Mouse (Mus musculus): ENCODE results near the gene Mmachc.
A peak's percentile ranks its signal among the peaks of the same experiment; 100 is the strongest.

Gene Mmachc

DNA sequence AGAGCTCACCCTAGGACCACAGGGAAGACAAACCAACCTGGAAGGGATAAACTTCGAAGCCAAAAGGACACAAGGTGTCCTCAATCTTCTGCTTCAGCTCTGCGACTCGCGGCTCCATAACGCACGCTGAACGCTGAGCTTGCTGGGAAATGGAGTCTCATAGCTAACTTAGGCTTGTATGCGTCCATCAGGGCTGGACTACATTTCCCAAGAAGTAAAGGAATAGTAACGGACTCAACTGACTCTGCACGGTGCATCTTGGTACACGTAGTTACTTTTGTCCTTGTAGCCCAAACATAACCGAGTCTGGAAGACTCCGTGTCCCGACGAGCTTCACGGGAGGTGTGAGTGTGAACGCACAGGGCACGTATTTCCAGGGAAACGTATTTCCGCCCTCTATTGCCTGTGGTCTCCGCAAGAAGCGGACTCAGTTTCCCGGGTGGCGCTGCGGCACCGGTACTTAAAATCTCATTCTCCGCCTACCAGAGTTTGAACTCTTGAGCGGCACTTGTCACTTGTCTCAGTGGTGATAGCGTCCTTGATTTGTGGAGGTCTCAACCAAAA lies at the start of gene Mmachc, which contains the start of gene Ccdc163:
TSS of gene Mmachc (minus strand) at position 206 of the 564 bp plus-strand sequence.
TSS of gene Ccdc163 (plus strand) at position 309 of the 564 bp plus-strand sequence.
- no peaks in the 10 kb centered on the region for H3K27me3 ChIP-seq (ENCODE audit: control insufficient read depth, insufficient read depth, low read length, poor library complexity, severe bottlenecking)
- 0 out of 2 replicates have a peak, but pooled peaks cover 3% of the 10 kb centered on the region for H3K36me3 ChIP-seq (ENCODE audit: control insufficient read depth, insufficient read depth, low read length, poor library complexity, severe bottlenecking)
- DNase-seq (ENCODE audit: low read depth, low spot score): peak; percentile 93

DNA sequence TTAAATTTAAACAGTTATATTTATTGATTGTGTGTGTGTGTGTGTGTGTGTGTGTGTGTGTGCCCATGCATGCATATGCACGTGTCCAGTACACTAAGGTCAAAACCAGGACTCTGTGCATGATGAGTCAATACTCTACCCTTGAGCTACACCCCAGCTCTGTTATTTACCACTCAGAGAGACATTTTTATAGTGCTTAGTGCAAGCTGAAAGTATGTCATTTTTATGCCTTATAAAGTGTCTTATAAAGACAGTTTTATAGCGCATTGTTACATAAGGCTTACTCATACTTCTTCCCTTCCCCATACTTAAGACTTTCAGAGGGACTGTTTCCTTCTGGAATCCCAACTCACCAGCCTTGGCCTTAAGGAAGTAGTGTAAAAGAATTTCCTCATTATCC lies 41.5 kb upstream of the Mmachc start:
- no peak for DNase-seq (ENCODE audit: low read depth, low spot score)
- Histone ChIP-seq H3K27me3 (ENCODE audit: control insufficient read depth, insufficient read depth, low read length, poor library complexity, severe bottlenecking) (no peaks in the 10 kb centered on the region), H3K36me3 (ENCODE audit: control insufficient read depth, insufficient read depth, low read length, poor library complexity, severe bottlenecking) (no peaks in the 10 kb centered on the region)

DNA sequence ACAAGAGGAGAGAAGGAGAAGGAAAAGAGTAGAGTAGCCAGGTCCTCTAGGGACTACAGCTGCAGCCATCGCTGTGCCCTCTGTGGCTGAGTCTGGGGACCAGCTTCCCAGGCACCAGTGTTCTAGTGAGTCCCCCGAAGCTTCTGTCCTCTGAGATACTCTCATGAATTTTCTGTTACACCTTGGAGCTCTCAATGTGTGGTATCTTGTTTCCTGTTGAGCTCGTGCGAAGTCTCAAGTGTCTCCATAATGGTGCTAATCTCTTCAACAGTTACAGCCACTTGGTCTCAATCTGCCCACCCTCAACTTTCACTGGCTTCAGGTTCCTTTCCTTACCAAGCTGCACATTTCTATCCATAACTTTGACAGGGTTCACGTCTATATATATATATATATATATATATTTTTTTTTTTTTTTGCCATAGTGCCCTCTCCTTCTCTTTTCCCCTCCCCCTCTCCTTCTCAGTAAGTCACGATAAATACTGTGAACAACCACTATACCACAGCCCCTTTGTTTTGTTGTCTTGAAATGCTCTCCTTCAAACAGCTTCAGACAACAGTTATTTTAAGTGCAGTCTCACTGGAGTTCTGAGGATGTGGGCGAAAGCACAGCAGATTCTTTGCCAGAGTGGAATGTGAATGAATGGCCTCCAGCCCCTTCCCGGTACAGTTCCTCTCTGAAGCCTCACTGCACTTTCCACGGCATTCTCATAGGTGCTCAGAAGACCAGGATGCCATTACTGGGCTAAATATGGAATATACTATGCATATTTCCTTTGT lies 31.0 kb upstream of the Mmachc start:
- Histone ChIP-seq H3K36me3 (ENCODE audit: control insufficient read depth, insufficient read depth, low read length, poor library complexity, severe bottlenecking) (peaks cover 1% of the 10 kb centered on the region; the same call in 1 of the 2 replicates), H3K27me3 (ENCODE audit: control insufficient read depth, insufficient read depth, low read length, poor library complexity, severe bottlenecking) (no peaks in the 10 kb centered on the region)
- DNase-seq (ENCODE audit: low read depth, low spot score): no peak

DNA sequence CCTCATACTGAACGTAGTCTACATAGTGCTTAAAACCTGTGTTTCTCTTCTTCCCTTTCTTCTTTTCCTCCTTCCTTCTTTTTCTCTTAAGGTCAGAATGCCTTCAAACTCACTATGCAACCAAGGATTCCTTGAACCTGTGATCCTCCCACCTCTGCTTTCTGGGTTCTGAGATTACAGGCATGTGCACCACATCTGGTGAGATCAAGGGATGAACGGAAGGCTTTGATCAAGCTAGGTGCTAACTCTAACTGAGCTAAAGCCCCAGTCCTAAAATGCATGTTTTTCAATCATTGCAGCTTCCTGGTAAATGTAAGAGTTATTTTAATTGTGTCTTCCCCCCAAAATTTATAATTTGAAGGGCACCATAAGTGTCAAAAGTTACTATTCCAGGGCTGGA lies 26.8 kb upstream of the Mmachc start:
- DNase-seq (ENCODE audit: low read depth, low spot score): no peak
- Histone ChIP-seq H3K27me3 (ENCODE audit: control insufficient read depth, insufficient read depth, low read length, poor library complexity, severe bottlenecking) (no peaks in the 10 kb centered on the region), H3K36me3 (ENCODE audit: control insufficient read depth, insufficient read depth, low read length, poor library complexity, severe bottlenecking) (no peaks in the 10 kb centered on the region)

DNA sequence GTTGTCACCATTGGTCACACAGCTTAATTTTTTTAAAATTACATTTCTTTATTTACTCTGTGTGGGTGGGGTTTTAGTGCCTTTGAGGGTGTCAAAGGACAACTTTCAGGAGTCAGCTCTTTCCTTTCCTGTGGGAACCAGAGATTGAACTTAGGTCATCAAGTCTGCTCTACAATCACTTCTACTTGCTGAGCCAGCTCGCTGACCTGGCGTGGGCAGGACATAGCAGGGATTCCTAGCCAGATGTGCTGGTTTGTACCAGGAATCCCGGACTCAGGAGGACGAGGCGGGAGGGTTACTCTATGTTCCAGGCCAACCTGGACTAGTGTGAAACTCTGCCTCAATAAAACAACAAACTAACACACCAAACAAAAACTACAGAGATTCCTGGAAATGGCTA lies 24.1 kb upstream of the Mmachc start:
- Histone ChIP-seq H3K27me3 (ENCODE audit: control insufficient read depth, insufficient read depth, low read length, poor library complexity, severe bottlenecking) (no peaks in the 10 kb centered on the region), H3K36me3 (ENCODE audit: control insufficient read depth, insufficient read depth, low read length, poor library complexity, severe bottlenecking) (no peaks in the 10 kb centered on the region)
- no peak for DNase-seq (ENCODE audit: low read depth, low spot score)

DNA sequence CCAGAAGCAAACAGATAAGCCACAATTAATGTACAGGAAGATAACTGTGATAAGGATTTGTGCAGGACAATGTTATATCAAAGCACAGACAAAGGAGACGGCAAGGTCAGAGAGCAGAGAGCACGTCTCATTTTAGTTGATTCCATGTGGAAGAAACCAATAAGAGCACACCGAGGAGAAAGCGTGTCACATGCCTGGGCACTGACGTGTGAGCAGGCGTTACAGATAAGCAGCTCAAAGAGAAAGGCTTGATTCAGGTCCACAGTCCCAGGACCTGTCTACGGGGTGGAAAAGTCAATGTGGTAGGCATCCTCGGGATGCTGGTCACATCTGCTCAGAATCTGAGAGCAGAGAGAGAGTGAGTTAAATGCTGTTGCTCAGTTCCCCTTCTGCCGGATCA lies 22.9 kb upstream of the Mmachc start:
- H3K27me3 ChIP-seq (ENCODE audit: control insufficient read depth, insufficient read depth, low read length, poor library complexity, severe bottlenecking): no peaks in the 10 kb centered on the region
- H3K36me3 ChIP-seq (ENCODE audit: control insufficient read depth, insufficient read depth, low read length, poor library complexity, severe bottlenecking): no peaks in the 10 kb centered on the region
- DNase-seq (ENCODE audit: low read depth, low spot score): no peak

DNA sequence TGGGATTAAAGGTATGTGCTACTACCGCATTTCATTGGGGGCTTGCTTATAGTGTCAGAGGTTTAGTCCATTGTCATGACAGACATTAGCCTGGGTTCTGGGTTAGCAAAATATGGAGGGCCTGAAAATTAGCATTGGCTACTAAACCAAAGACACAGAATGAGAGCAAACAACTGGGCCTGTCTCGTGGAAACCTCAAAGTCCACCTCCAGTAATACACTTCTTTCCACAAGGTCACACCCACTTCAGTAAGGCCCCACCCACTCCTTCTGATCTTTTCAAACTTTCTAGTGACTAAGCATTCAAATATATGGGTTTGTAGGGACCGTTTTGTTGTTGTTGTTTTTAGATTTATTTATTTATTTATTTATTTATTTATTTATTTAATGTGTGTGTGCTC lies 21.3 kb upstream of the Mmachc start:
- H3K36me3 ChIP-seq (ENCODE audit: control insufficient read depth, insufficient read depth, low read length, poor library complexity, severe bottlenecking): no peaks in the 10 kb centered on the region
- DNase-seq (ENCODE audit: low read depth, low spot score): no peak
- H3K27me3 ChIP-seq (ENCODE audit: control insufficient read depth, insufficient read depth, low read length, poor library complexity, severe bottlenecking): no peaks in the 10 kb centered on the region

DNA sequence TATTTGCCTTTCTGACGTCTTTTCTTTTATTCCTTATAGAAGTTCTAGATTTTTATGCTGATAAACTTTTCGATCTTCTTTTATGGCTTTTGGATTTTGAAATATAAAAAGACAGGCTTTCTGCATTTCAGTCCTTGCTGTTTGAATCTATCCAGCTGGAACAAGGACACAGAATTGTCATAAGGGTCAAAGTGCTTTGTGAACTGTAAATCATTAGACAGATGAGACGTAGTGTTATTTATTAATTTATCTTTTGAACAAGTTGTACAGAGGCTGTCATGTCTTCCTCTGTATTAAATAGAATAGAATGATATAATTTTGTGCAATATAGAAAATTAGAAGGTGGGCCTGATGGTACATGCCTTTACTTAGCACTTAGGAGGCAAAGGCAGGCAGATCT lies 19.2 kb upstream of the Mmachc start:
- H3K36me3 ChIP-seq (ENCODE audit: control insufficient read depth, insufficient read depth, low read length, poor library complexity, severe bottlenecking): no peaks in the 10 kb centered on the region
- H3K27me3 ChIP-seq (ENCODE audit: control insufficient read depth, insufficient read depth, low read length, poor library complexity, severe bottlenecking): no peaks in the 10 kb centered on the region
- no peak for DNase-seq (ENCODE audit: low read depth, low spot score)

DNA sequence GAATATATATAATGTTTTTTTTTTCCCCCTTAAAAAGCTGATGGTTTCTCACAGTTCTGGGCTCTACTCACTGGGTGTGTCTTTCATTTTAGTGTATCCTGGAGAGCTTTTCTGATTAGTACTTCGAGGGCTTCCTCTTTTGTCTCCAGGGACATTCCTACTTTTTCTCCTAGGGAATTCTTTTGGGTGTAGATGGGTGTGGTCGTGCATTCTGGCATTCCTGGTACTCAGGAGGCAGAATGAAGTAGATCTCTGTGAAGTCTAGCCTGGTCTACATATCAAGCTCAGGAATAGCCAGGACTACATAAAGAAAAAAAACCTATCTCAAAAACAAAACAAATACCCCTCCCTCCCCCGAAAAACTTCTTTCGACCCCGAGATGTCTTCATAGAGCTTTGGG lies 17.2 kb upstream of the Mmachc start:
- no peaks in the 10 kb centered on the region for H3K27me3 ChIP-seq (ENCODE audit: control insufficient read depth, insufficient read depth, low read length, poor library complexity, severe bottlenecking)
- H3K36me3 ChIP-seq (ENCODE audit: control insufficient read depth, insufficient read depth, low read length, poor library complexity, severe bottlenecking): no peaks in the 10 kb centered on the region
- DNase-seq (ENCODE audit: low read depth, low spot score): no peak

DNA sequence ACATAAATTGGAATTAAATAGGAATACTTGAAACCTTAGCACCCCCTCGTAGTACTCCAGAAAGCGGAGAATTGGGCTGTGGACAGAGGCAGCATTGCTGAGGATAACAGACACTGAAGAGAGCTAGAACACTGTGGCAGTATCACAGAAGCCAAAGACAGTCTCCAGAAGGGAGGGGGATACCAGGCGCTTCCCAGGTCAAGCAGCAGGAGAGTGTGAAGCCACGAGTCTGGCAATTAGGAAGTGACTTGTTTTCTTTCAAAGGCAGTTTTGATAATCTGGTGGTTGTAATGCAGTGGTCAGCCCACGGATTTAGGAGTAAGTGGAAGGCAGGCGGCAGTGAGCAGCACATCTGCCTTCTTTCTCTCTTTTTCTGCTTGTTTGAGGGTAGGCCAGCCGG lies 14.0 kb upstream of the Mmachc start:
- DNase-seq (ENCODE audit: low read depth, low spot score): no peak
- Histone ChIP-seq H3K36me3 (ENCODE audit: control insufficient read depth, insufficient read depth, low read length, poor library complexity, severe bottlenecking) (no peaks in the 10 kb centered on the region), H3K27me3 (ENCODE audit: control insufficient read depth, insufficient read depth, low read length, poor library complexity, severe bottlenecking) (no peaks in the 10 kb centered on the region)

DNA sequence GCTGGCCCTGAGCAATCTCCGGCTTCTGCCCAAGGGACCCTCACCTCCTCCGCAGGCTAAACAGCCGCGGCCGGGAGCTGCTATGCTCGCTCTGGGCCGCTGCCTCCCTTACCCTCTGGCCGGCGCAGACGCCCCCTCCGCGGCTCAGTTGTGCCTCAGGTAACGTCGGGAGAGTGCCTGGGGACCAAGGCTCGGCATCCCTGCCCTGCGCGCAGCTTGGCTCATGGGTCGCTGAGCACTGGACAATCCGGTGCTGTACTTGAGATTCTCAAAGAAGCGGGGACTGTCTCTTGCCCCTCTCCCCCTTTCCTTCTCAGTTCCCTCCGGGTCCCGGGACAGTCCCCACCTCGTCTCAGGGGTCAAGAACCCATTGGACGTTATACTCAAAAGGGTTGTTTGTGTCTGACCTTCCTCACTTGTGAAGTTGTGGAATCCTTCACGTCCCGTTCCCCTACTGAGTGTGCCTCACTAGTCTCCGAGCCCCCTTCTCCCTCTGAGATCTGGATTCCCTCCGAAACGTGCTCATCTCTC lies 13.0 kb upstream of the Mmachc start:
- Histone ChIP-seq H3K27me3 (ENCODE audit: control insufficient read depth, insufficient read depth, low read length, poor library complexity, severe bottlenecking) (no peaks in the 10 kb centered on the region), H3K36me3 (ENCODE audit: control insufficient read depth, insufficient read depth, low read length, poor library complexity, severe bottlenecking) (no peaks in the 10 kb centered on the region)
- no peak for DNase-seq (ENCODE audit: low read depth, low spot score)

DNA sequence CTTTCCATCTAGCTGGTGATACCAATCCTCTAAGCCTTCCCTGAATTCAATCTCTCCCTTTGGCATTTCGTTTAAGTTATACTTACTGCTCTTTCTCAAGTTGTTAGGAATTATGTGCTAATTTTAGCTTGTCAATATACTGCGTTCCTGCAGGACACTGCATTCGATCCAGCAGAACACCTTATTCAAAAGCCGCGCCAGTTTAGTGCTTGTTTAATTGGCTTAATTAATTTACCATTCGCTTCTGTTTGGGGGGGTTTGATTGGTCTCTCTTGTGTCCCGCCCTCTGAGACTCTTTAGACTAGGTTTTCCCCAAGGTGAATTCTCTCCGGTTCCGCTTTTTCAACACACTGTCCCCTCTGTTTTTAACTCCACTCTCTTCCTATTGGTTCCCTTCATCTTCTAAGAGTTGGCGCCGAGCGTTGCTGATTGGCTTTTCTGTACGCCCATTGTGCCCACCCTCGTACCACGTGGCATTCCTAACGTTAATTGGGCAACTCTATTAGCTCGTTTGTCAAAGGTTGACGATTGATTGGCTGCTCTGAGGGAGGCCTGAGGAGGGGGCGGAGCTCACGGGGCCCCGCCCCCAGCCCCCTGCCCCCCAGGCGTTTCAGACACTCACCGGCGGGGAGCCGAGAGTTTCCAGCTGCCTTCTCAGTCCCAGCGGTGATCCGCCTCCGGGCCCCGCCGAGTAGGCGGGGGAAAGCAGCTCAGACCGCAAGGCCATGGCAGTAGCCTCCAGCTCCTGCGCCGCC lies 12.3 kb upstream of the Mmachc start, which contains the start of gene Tesk2:
TSS of gene Tesk2 (plus strand) at position 606 of the 755 bp plus-strand sequence.
- peak; percentile 99 for DNase-seq (ENCODE audit: low read depth, low spot score)
- Histone ChIP-seq H3K36me3 (ENCODE audit: control insufficient read depth, insufficient read depth, low read length, poor library complexity, severe bottlenecking) (no peaks in the 10 kb centered on the region), H3K27me3 (ENCODE audit: control insufficient read depth, insufficient read depth, low read length, poor library complexity, severe bottlenecking) (no peaks in the 10 kb centered on the region)

DNA sequence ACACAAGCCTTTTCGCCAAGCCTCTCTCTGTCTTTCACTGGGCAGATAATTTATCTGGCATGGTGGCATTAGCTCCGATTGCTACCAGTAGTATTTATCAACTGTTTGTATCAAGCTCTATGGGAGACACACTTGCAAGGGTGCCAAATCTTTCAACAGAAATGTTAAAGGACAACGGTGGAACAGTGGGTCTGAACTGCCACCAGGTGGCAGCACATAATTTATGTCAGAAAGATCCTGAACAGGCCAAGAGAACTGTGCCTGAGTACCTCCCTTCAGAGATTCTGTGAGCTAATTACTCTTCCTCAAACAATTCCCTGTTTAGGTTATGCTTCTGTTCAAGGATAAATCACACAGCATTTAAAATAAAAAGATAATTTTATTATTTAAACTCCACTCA lies 11.2 kb upstream of the Mmachc start:
- peak; percentile 86 for DNase-seq (ENCODE audit: low read depth, low spot score)
- Histone ChIP-seq H3K27me3 (ENCODE audit: control insufficient read depth, insufficient read depth, low read length, poor library complexity, severe bottlenecking) (no peaks in the 10 kb centered on the region), H3K36me3 (ENCODE audit: control insufficient read depth, insufficient read depth, low read length, poor library complexity, severe bottlenecking) (no peaks in the 10 kb centered on the region; the same call in 1 of the 2 replicates)

DNA sequence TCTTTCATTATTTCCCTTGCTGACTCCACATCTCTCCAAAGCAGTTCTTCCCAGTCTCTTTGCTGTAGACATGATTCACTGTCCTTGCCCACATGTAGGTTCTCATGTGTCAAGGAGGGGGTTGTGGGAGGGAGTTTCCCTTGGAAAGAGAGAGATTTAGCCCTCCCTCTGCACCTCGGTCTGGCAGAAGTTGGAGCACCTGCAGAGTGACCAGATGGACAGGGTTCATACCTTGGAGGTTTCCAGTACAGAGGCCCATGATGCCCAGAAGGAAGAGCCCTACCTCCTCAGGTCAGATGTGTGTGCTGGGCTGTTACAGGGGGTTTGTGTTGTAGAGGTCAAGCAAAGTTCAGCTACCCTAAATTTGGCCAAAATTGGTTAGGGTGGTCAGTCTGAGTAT lies 4.3 kb upstream of the Mmachc start:
- no peaks in the 10 kb centered on the region for H3K27me3 ChIP-seq (ENCODE audit: control insufficient read depth, insufficient read depth, low read length, poor library complexity, severe bottlenecking)
- peaks cover 2% of the 10 kb centered on the region; the same call in 1 of the 2 replicates for H3K36me3 ChIP-seq (ENCODE audit: control insufficient read depth, insufficient read depth, low read length, poor library complexity, severe bottlenecking)
- DNase-seq (ENCODE audit: low read depth, low spot score): no peak

DNA sequence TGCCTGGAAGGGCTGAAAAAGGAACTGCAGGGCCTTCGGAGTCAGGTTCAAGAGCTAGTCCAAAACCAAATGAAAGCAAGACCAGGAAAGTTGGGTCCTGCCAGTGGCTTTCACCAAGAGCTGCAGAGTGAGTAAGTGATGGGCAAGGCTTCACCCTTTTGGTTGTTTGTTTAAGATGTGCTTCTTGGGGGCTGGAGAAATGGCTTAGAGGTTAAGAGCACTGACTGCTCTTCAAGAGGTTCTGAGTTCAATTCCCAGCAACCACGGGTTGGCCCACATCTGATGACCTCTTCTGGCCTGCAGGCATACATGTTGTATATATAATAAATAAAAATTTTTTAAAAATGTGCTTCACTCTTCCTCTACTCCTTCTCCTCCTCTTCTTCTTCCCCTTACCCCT lies 1.9 kb upstream of the Mmachc start:
- no peak for DNase-seq (ENCODE audit: low read depth, low spot score)
- H3K36me3 ChIP-seq (ENCODE audit: control insufficient read depth, insufficient read depth, low read length, poor library complexity, severe bottlenecking): peaks cover 2% of the 10 kb centered on the region; the same call in 1 of the 2 replicates

More for the DNA sequence above, 1.9 kb upstream of the Mmachc start:
- H3K27me3 ChIP-seq (ENCODE audit: control insufficient read depth, insufficient read depth, low read length, poor library complexity, severe bottlenecking): no peaks in the 10 kb centered on the region
